Mouse (Mus musculus) forebrain, embryonic 13.5 days (tissue): Measurements from ENCODE around the gene Add1. TPM values are rescaled to one million over a fixed set of nuclear protein-coding genes. Genes with fewer than 3 reads are reported as not detected.
"Not testable (repeated sequence)": the region's sequence is repeated elsewhere in the genome, so short reads cannot be mapped to it uniquely, and the experiment has no call there.

Experiments
- ATAC-seq: fragments of 200-750 bp; cut with Nextera tagmentation; 2 replicates; pipeline ENCODE4 v1.8.0; 2017
- H3K27ac ChIP-seq: fragments of 300-500 bp; sonication (generic); 2 replicates; pipeline ENCODE4 v1.5.1; 2015; ENCODE audit warnings: inconsistent platforms, mild to moderate bottlenecking, moderate library complexity
- H3K27me3 ChIP-seq: fragments of 300-500 bp; sonication (generic); 2 replicates; pipeline ENCODE4 v1.6.1; 2015; ENCODE audit warnings: mild to moderate bottlenecking, inconsistent platforms
- H3K36me3 ChIP-seq: fragments of 300-500 bp; sonication (generic); 2 replicates; pipeline ENCODE4 v1.6.1; 2015; ENCODE audit warnings: mild to moderate bottlenecking, inconsistent platforms; ENCODE audit not compliant: poor library complexity, severe bottlenecking
- H3K4me1 ChIP-seq: fragments of 300-500 bp; sonication (generic); 2 replicates; pipeline ENCODE4 v1.6.1; 2015; ENCODE audit warnings: inconsistent platforms
- H3K4me2 ChIP-seq: fragments of 300-500 bp; sonication (generic); 2 replicates; pipeline ENCODE4 v1.6.1; 2015; ENCODE audit warnings: inconsistent platforms, mild to moderate bottlenecking, moderate library complexity
- H3K4me3 ChIP-seq: fragments of 300-500 bp; sonication (generic); 2 replicates; pipeline ENCODE4 v1.5.1; 2015; ENCODE audit warnings: mild to moderate bottlenecking, inconsistent platforms
- H3K9ac ChIP-seq: fragments of 300-500 bp; sonication (generic); 2 replicates; pipeline ENCODE4 v1.6.1; 2015; ENCODE audit warnings: mild to moderate bottlenecking, inconsistent platforms
- H3K9me3 ChIP-seq: fragments of 300-500 bp; sonication (generic); replicated peaks from 2 replicates; pipeline ENCODE4 v1.6.1; 2016; ENCODE audit warnings: inconsistent platforms
- WGBS: fragments of 180-500 bp; shearing (Covaris S2); methylation state at CpG from one replicate; pipeline ENCODE4 v1.1.7; 2015; 5-methylcytosine and 5-hydroxymethylcytosine counted together
- polyA plus RNA-seq: library from polyadenylated mRNA; unstranded; fragments of >200 nt; fragmentation: Nextera tagmentation; extraction: Ambion mirVana; gene quantifications from 2 replicates; pipeline ENCODE4 v1.2.1, GENCODE M21; 2015

Gene Add1
- polyA plus RNA-seq, 1 experiment from 2014 or later = 173 TPM

- H3K4me3 ChIP-seq = no peak overlapping the region
- H3K4me2 ChIP-seq = no peak overlapping the region
- no peak overlapping the region for H3K27ac ChIP-seq
- H3K9ac ChIP-seq = no peak overlapping the region
- WGBS = 97% methylated on average over 1 of the region's 1 CpGs
- no peak for ATAC-seq
- H3K27me3 ChIP-seq = no peaks in the 10 kb centered on the region
- no peaks in the 10 kb centered on the region for H3K9me3 ChIP-seq
- H3K36me3 ChIP-seq = peaks cover 60% of the 10 kb centered on the region
- peaks cover 9% of the 10 kb centered on the region for H3K4me1 ChIP-seq
These were observed 9.6 kb upstream of the Add1 start for GRCm38 (mm10) chr5:34563854-34564253.

- H3K4me1 ChIP-seq = peaks cover 9% of the 10 kb centered on the region
- WGBS = 85% methylated on average over 4 of the region's 4 CpGs
- peaks cover 56% of the 10 kb centered on the region for H3K36me3 ChIP-seq
- H3K27me3 ChIP-seq = no peaks in the 10 kb centered on the region
- no peak overlapping the region for H3K27ac ChIP-seq
- no peaks in the 10 kb centered on the region for H3K9me3 ChIP-seq
- ATAC-seq = no peak
- H3K9ac ChIP-seq = no peak overlapping the region
- H3K4me2 ChIP-seq = no peak overlapping the region
- H3K4me3 ChIP-seq = no peak overlapping the region
These were observed 9.2 kb upstream of the Add1 start for GRCm38 (mm10) chr5:34564291-34564690.

- Histone ChIP-seq H3K4me2 (no peak overlapping the region), H3K4me3 (no peak overlapping the region), H3K9me3 (no peaks in the 10 kb centered on the region), H3K9ac (no peak overlapping the region), H3K36me3 (peaks cover 41% of the 10 kb centered on the region), H3K27ac (peak overlapping the region; percentile 44), H3K27me3 (no peaks in the 10 kb centered on the region), H3K4me1 (peaks cover 9% of the 10 kb centered on the region)
- WGBS = 74% methylated on average over 7 of the region's 7 CpGs
- peak; percentile 42 for ATAC-seq
These were observed 7.8 kb upstream of the Add1 start for GRCm38 (mm10) chr5:34565545-34566283.

- no peak overlapping the region for H3K27ac ChIP-seq
- H3K36me3 ChIP-seq = no peaks in the 10 kb centered on the region
- H3K4me3 ChIP-seq = no peak overlapping the region
- peaks cover 22% of the 10 kb centered on the region for H3K4me1 ChIP-seq
- H3K4me2 ChIP-seq = no peak overlapping the region
- no peaks in the 10 kb centered on the region for H3K27me3 ChIP-seq
- WGBS = 94% methylated on average over 3 of the region's 3 CpGs
- no peaks in the 10 kb centered on the region for H3K9me3 ChIP-seq
- no peak overlapping the region for H3K9ac ChIP-seq
- no peak for ATAC-seq
These were observed 1.9 kb upstream of the Add1 start for GRCm38 (mm10) chr5:34571551-34571950.

- not testable (repeated sequence) for ATAC-seq, H3K36me3 ChIP-seq, H3K27me3 ChIP-seq, H3K9me3 ChIP-seq
- Histone ChIP-seq H3K9ac (peak overlapping the region; percentile 99), H3K27ac (peak overlapping the region; percentile 93; the same call in 1 of the 2 replicates), H3K4me1 (peaks cover 22% of the 10 kb centered on the region), H3K4me3 (peak overlapping the region; percentile 97), H3K4me2 (peak overlapping the region; percentile 78)
- WGBS = 56% methylated on average over 4 of the region's 4 CpGs
These were observed 896 bp upstream of the Add1 start for GRCm38 (mm10) chr5:34572568-34572967.

GRCm38 (mm10) chr5:34574721-34575120, 1.3 kb downstream of the Add1 start:
- WGBS = 37% methylated on average over 10 of the region's 10 CpGs
- H3K27ac ChIP-seq = no peak overlapping the region
- ATAC-seq = no peak
- no peaks in the 10 kb centered on the region for H3K27me3 ChIP-seq
- H3K9ac ChIP-seq = peak overlapping the region; percentile 99
- no peaks in the 10 kb centered on the region; the same call in 1 of the 2 replicates for H3K36me3 ChIP-seq
- H3K4me2 ChIP-seq = peak overlapping the region; percentile 78
- H3K4me1 ChIP-seq = peaks cover 22% of the 10 kb centered on the region
- no peaks in the 10 kb centered on the region for H3K9me3 ChIP-seq
- H3K4me3 ChIP-seq = peak overlapping the region; percentile 97

- no peak overlapping the region for H3K4me2 ChIP-seq
- ATAC-seq = no peak
- H3K36me3 ChIP-seq = no peaks in the 10 kb centered on the region; the same call in 1 of the 2 replicates
- peaks cover 22% of the 10 kb centered on the region for H3K4me1 ChIP-seq
- WGBS = 94% methylated on average over 1 of the region's 1 CpGs
- H3K27me3 ChIP-seq = no peaks in the 10 kb centered on the region
- H3K27ac ChIP-seq = no peak overlapping the region
- no peak overlapping the region for H3K9ac ChIP-seq
- no peaks in the 10 kb centered on the region for H3K9me3 ChIP-seq
- H3K4me3 ChIP-seq = no peak overlapping the region
These were observed 2.8 kb downstream of the Add1 start for GRCm38 (mm10) chr5:34576286-34576685.

- WGBS = 96% methylated on average over 7 of the region's 7 CpGs
- Histone ChIP-seq H3K4me3 (no peak overlapping the region), H3K9me3 (no peaks in the 10 kb centered on the region), H3K36me3 (no peaks in the 10 kb centered on the region; the same call in 1 of the 2 replicates), H3K27me3 (no peaks in the 10 kb centered on the region), H3K4me1 (peaks cover 25% of the 10 kb centered on the region), H3K27ac (no peak overlapping the region), H3K4me2 (no peak overlapping the region), H3K9ac (no peak overlapping the region)
- ATAC-seq = no peak
These were observed 4.7 kb downstream of the Add1 start for GRCm38 (mm10) chr5:34578038-34578655.

GRCm38 (mm10) chr5:34579377-34579776, 5.9 kb downstream of the Add1 start:
- Histone ChIP-seq H3K27ac (no peak overlapping the region), H3K27me3 (no peaks in the 10 kb centered on the region), H3K4me3 (no peak overlapping the region), H3K9me3 (no peaks in the 10 kb centered on the region), H3K4me2 (no peak overlapping the region), H3K4me1 (peaks cover 25% of the 10 kb centered on the region), H3K9ac (no peak overlapping the region), H3K36me3 (no peaks in the 10 kb centered on the region; the same call in none of the 2 replicates)
- ATAC-seq = no peak
- WGBS = 92% methylated on average over 3 of the region's 3 CpGs

GRCm38 (mm10) chr5:34581671-34582313, 8.3 kb downstream of the Add1 start:
- not testable (repeated sequence) for H3K36me3 ChIP-seq, H3K4me2 ChIP-seq, H3K9ac ChIP-seq, H3K9me3 ChIP-seq, H3K27me3 ChIP-seq, H3K4me3 ChIP-seq
- Histone ChIP-seq H3K27ac (peak overlapping the region; percentile 28), H3K4me1 (peaks cover 13% of the 10 kb centered on the region; the same call in 1 of the 2 replicates)
- peak; percentile 62 for ATAC-seq
- WGBS = 61% methylated on average over 10 of the region's 10 CpGs

GRCm38 (mm10) chr5:34582314-34582675, 8.8 kb downstream of the Add1 start:
- Histone ChIP-seq H3K4me2 (no peak overlapping the region), H3K36me3 (no peaks in the 10 kb centered on the region; the same call in none of the 2 replicates), H3K4me3 (no peak overlapping the region), H3K27ac (peak overlapping the region; percentile 28), H3K4me1 (peaks cover 18% of the 10 kb centered on the region), H3K27me3 (no peaks in the 10 kb centered on the region), H3K9me3 (no peaks in the 10 kb centered on the region), H3K9ac (no peak overlapping the region)
- WGBS = 77% methylated on average over 5 of the region's 5 CpGs
- no peak for ATAC-seq

GRCm38 (mm10) chr5:34585216-34585615, 11.8 kb downstream of the Add1 start:
- no peak for ATAC-seq
- no peaks in the 10 kb centered on the region; the same call in 1 of the 2 replicates for H3K36me3 ChIP-seq
- H3K4me3 ChIP-seq = no peak overlapping the region
- peaks cover 30% of the 10 kb centered on the region for H3K4me1 ChIP-seq
- H3K9ac ChIP-seq = no peak overlapping the region
- H3K27me3 ChIP-seq = no peaks in the 10 kb centered on the region
- no peaks in the 10 kb centered on the region for H3K9me3 ChIP-seq
- H3K4me2 ChIP-seq = no peak overlapping the region
- WGBS = 62% methylated on average over 5 of the region's 5 CpGs
- no peak overlapping the region for H3K27ac ChIP-seq
